Comparison of ENCODE assay signal across 8 mouse cellular contexts in genomic region chr5:123227762-123228523, GRCm38 (mm10). TPM values are rescaled to one million over a fixed set of nuclear protein-coding genes. Genes with fewer than 3 reads are reported as not detected.
A peak's percentile ranks its signal among the peaks of the same experiment; 100 is the strongest.
DNase-seq lines count a peak whose midpoint lies in the region; ATAC-seq and TF ChIP-seq lines count a peak whose summit lies in the region.

No protein-coding gene starts in this region.

- H3K27ac ChIP-seq in hindbrain, embryonic 10.5 days = peak overlapping the region; percentile 90
- no peak overlapping the region for H3K27ac ChIP-seq in lung, postnatal 0 days (ENCODE audit: low read length)

- peak overlapping the region; percentile 81 for H3K4me3 ChIP-seq in hindbrain, embryonic 10.5 days
- peak overlapping the region; percentile 87 for H3K4me3 ChIP-seq in lung, postnatal 0 days (ENCODE audit: low read depth, low read length)

- WGBS in hindbrain, embryonic 10.5 days = 1% methylated on average over 42 of the region's 42 CpGs
- 1% methylated on average over 42 of the region's 42 CpGs for WGBS in lung, postnatal 0 days

- H3K9ac ChIP-seq in lung, postnatal 0 days (replicated peaks; ENCODE audit: low read depth) = peak overlapping the region; percentile 86

- peaks cover 13% of the 10 kb centered on the region for H3K36me3 ChIP-seq in hindbrain, embryonic 10.5 days
- H3K36me3 ChIP-seq in lung, postnatal 0 days (ENCODE audit: insufficient read depth, low read length) = no peaks in the 10 kb centered on the region

- peak; percentile 81 for DNase-seq in MN1 (ENCODE audit: low spot score)
- DNase-seq in cerebellum, adult 9-10 months = peak; percentile 96
- DNase-seq in hindbrain, embryonic 10.5 days (ENCODE audit: low spot score) = peak; percentile 93
- DNase-seq in layer of hippocampus, adult 9-11 months = peak; percentile 96
- DNase-seq in lung, postnatal 0 days (ENCODE audit: low spot score) = peak; percentile 97
- DNase-seq in ovary, postnatal 14 days (ENCODE audit: low spot score) = peak; percentile 93
- peak; percentile 93 for DNase-seq in thymus, postnatal 14 days

- no peaks in the 10 kb centered on the region for H3K9me3 ChIP-seq in hindbrain, embryonic 10.5 days
- H3K9me3 ChIP-seq in lung, postnatal 0 days (ENCODE audit: low read length) = no peaks in the 10 kb centered on the region

- peak overlapping the region; percentile 68 for H3K4me2 ChIP-seq in lung, postnatal 0 days (replicated peaks; ENCODE audit: low read depth, low read length)

- TF ChIP-seq CTCF in lung, postnatal 0 days (IDR thresholded peaks at IDR 0.05) = no peak

- TF ChIP-seq EP300 in lung, postnatal 0 days (IDR thresholded peaks at IDR 0.05) = no peak

- peak; percentile 73 for ATAC-seq in frontal cortex, adult (ENCODE audit: low TSS enrichment)
- peak; percentile 92 for ATAC-seq in lung, postnatal 0 days

- H3K27me3 ChIP-seq in hindbrain, embryonic 10.5 days (ENCODE audit: insufficient read depth, poor library complexity, severe bottlenecking) = no peaks in the 10 kb centered on the region
- H3K27me3 ChIP-seq in lung, postnatal 0 days (replicated peaks; ENCODE audit: insufficient read depth, low read length) = no peaks in the 10 kb centered on the region

- H3K4me1 ChIP-seq in hindbrain, embryonic 10.5 days (replicated peaks) = peaks cover 12% of the 10 kb centered on the region
- H3K4me1 ChIP-seq in lung, postnatal 0 days (ENCODE audit: insufficient read depth, low read depth, low read length) = peaks cover 4% of the 10 kb centered on the region

RNA-seq across cellular contexts. Expression of gene Wdr66, which starts 24.0 kb away (rescaled TPM):
- 7.0 and 8.1 TPM in 2 replicates for polyA plus RNA-seq in hindbrain, embryonic 10.5 days (2016; fragmentation: Nextera tagmentation; extraction: Ambion mirVana)
- 1.9 and 2.5 TPM in 2 replicates for polyA plus RNA-seq in lung, postnatal 0 days (2015; fragmentation: Nextera tagmentation; extraction: Ambion mirVana)

RNA-seq across cellular contexts. Expression of gene Hpd, which starts 45.4 kb away (rescaled TPM):
- polyA plus RNA-seq in hindbrain, embryonic 10.5 days (2016; fragmentation: Nextera tagmentation; extraction: Ambion mirVana) = not detected in 2 replicates
- polyA plus RNA-seq in lung, postnatal 0 days (2015; fragmentation: Nextera tagmentation; extraction: Ambion mirVana) = 0.19 TPM in 1 of 2 replicates, not detected in the other

RNA-seq across cellular contexts. Expression of gene Psmd9, which starts 58.7 kb away (rescaled TPM):
- 77.7 and 86.3 TPM in 2 replicates for polyA plus RNA-seq in hindbrain, embryonic 10.5 days (2016; fragmentation: Nextera tagmentation; extraction: Ambion mirVana)
- polyA plus RNA-seq in lung, postnatal 0 days (2015; fragmentation: Nextera tagmentation; extraction: Ambion mirVana) = 61.3 and 62.0 TPM in 2 replicates
